Mouse (Mus musculus) MEL (cell line): ENCODE results near the gene Cfap43. TPM values are rescaled to one million over a fixed set of nuclear protein-coding genes. Genes with fewer than 3 reads are reported as not detected.

ENCODE experiments used
- DNase-seq: peaks from one replicate; pipeline ENCODE4 v3.0.0; 2011; ENCODE audit warnings: low read depth, low spot score
- H3K27ac ChIP-seq: 2 replicates; pipeline ENCODE4 v1.5.1; 2012; ENCODE audit warnings: low read depth, mild to moderate bottlenecking, control low read depth, low read length, moderate library complexity; ENCODE audit not compliant: control insufficient read depth
- H3K27me3 ChIP-seq, 2 experiments: fragments of 150-350 bp in 1 of 2; sonication (generic) in 1 of 2; 2 replicates each; pipeline ENCODE4 v1.6.1; 2012; ENCODE audit warnings: low read length in 2 of 2, mild to moderate bottlenecking in 2 of 2, improper control_type of control experiment in 1 of 2, moderate library complexity in 1 of 2; ENCODE audit not compliant: insufficient read depth in 2 of 2, control insufficient read depth in 1 of 2
- H3K36me3 ChIP-seq, 2 experiments: 2 replicates each; pipeline ENCODE4 v1.6.1; 2012 to 2014; ENCODE audit warnings: low read length in 2 of 2, improper control_type of control experiment in 1 of 2, inconsistent platforms in 1 of 2, mild to moderate bottlenecking in 1 of 2; ENCODE audit not compliant: insufficient read depth in 2 of 2, control insufficient read depth in 1 of 2
- H3K4me1 ChIP-seq, 2 experiments: fragments of 150-350 bp in 1 of 2; sonication (generic) in 1 of 2; 2 replicates each; pipeline ENCODE4 v1.6.1; 2012; ENCODE audit warnings: low read length in 2 of 2, improper control_type of control experiment in 1 of 2, mild to moderate bottlenecking in 1 of 2; ENCODE audit not compliant: insufficient read depth in 2 of 2, control insufficient read depth in 1 of 2
- H3K4me3 ChIP-seq, 2 experiments: fragments of 150-350 bp in 1 of 2; sonication (generic) in 1 of 2; 2 replicates each; pipeline ENCODE4 v1.5.1; 2012; ENCODE audit warnings: low read depth in 2 of 2, low read length in 2 of 2, mild to moderate bottlenecking in 2 of 2, moderate library complexity in 2 of 2, control low read depth in 1 of 2, improper control_type of control experiment in 1 of 2; ENCODE audit not compliant: control insufficient read depth in 1 of 2, insufficient read depth in 1 of 2
- H3K79me2 ChIP-seq: 2 replicates; pipeline ENCODE4 v1.6.1; 2012; ENCODE audit warnings: mild to moderate bottlenecking, low read length, moderate library complexity; ENCODE audit not compliant: control insufficient read depth, poor library complexity, insufficient read depth
- H3K9ac ChIP-seq: 2 replicates; pipeline ENCODE4 v1.6.1; 2012; ENCODE audit warnings: low read depth, mild to moderate bottlenecking, control low read depth, low read length, moderate library complexity; ENCODE audit not compliant: control insufficient read depth, poor library complexity, severe bottlenecking
- H3K9me3 ChIP-seq: fragments of 150-350 bp; sonication (generic); replicated peaks from 2 replicates; pipeline ENCODE4 v1.6.1; 2012; ENCODE audit warnings: mild to moderate bottlenecking, low read length, improper control_type of control experiment, moderate library complexity; ENCODE audit not compliant: insufficient read depth
- BHLHE40 ChIP-seq: IDR thresholded peaks from 2 replicates; pipeline ENCODE4 v1.6.1; 2012; ENCODE audit warnings: low read depth, mild to moderate bottlenecking, inconsistent platforms, low read length, improper control_type of control experiment, borderline replicate concordance
- CHD2 ChIP-seq: IDR thresholded peaks from 2 replicates; pipeline ENCODE4 v1.6.1; 2011; ENCODE audit warnings: low read length, improper control_type of control experiment
- CTCF ChIP-seq, 3 experiments: IDR thresholded peaks in 2 of 3; conservative IDR thresholded peaks in 1 of 3; 2 replicates each; pipeline ENCODE4 v1.5.1; 2011 to 2012; ENCODE audit warnings: low read length in 3 of 3, low read depth in 2 of 3, mild to moderate bottlenecking in 2 of 3, improper control_type of control experiment in 1 of 3, inconsistent platforms in 1 of 3, mixed read lengths in 1 of 3, moderate library complexity in 1 of 3; ENCODE audit not compliant: control insufficient read depth in 1 of 3, insufficient read depth in 1 of 3, poor library complexity in 1 of 3, severe bottlenecking in 1 of 3
- EP300 ChIP-seq, 2 experiments: IDR thresholded peaks; 2 replicates each; pipeline ENCODE4 v1.6.1; 2011; ENCODE audit warnings: improper control_type of control experiment in 2 of 2, low read length in 2 of 2, low read depth in 1 of 2, mild to moderate bottlenecking in 1 of 2
- ETS1 ChIP-seq: IDR thresholded peaks from 2 replicates; pipeline ENCODE4 v1.6.1; 2012; ENCODE audit warnings: low read depth, mild to moderate bottlenecking, inconsistent platforms, low read length, improper control_type of control experiment, moderate library complexity
- GATA1 ChIP-seq: IDR thresholded peaks from 2 replicates; pipeline ENCODE4 v1.6.1; 2011; ENCODE audit warnings: low read depth, low read length, improper control_type of control experiment
- MAFK ChIP-seq: IDR thresholded peaks from 2 replicates; pipeline ENCODE4 v1.6.1; 2011; ENCODE audit warnings: low read depth, mild to moderate bottlenecking, low read length, improper control_type of control experiment, borderline replicate concordance
- MAX ChIP-seq: IDR thresholded peaks from 2 replicates; pipeline ENCODE4 v1.6.1; 2011; ENCODE audit warnings: low read length, improper control_type of control experiment
- MAZ ChIP-seq: IDR thresholded peaks from 2 replicates; pipeline ENCODE4 v1.6.1; 2012; ENCODE audit warnings: low read depth, mild to moderate bottlenecking, inconsistent platforms, low read length, improper control_type of control experiment
- MXI1 ChIP-seq: IDR thresholded peaks from 2 replicates; pipeline ENCODE4 v1.6.1; 2011; ENCODE audit warnings: mild to moderate bottlenecking, low read depth, low read length, improper control_type of control experiment
- MYB ChIP-seq: IDR thresholded peaks from 2 replicates; pipeline ENCODE4 v1.6.1; 2011; ENCODE audit warnings: mild to moderate bottlenecking, low read depth, low read length, improper control_type of control experiment
- NELFE ChIP-seq: IDR thresholded peaks from 2 replicates; pipeline ENCODE4 v1.6.1; 2011; ENCODE audit warnings: low read depth, low read length, improper control_type of control experiment
- NRF1 ChIP-seq: IDR thresholded peaks from 2 replicates; pipeline ENCODE4 v1.6.1; 2014; ENCODE audit warnings: low read depth, mild to moderate bottlenecking, inconsistent platforms, low read length, improper control_type of control experiment, moderate library complexity; ENCODE audit not compliant: poor library complexity, insufficient read depth, severe bottlenecking
- POLR2A ChIP-seq, 2 experiments: IDR thresholded peaks; 2 replicates each; pipeline ENCODE4 v1.6.1; 2011 to 2012; ENCODE audit warnings: low read length in 2 of 2, mild to moderate bottlenecking in 2 of 2, control low read depth in 1 of 2, improper control_type of control experiment in 1 of 2, low read depth in 1 of 2, moderate library complexity in 1 of 2; ENCODE audit not compliant: control insufficient read depth in 1 of 2, insufficient read depth in 1 of 2, poor library complexity in 1 of 2
- POLR2AphosphoS2 ChIP-seq: IDR thresholded peaks from 2 replicates; pipeline ENCODE4 v1.6.1; 2011; ENCODE audit warnings: low read length, improper control_type of control experiment
- RCOR1 ChIP-seq: IDR thresholded peaks from 2 replicates; pipeline ENCODE4 v1.6.1; 2012; ENCODE audit warnings: low read depth, mild to moderate bottlenecking, inconsistent platforms, low read length, improper control_type of control experiment
- SIN3A ChIP-seq: IDR thresholded peaks from 2 replicates; pipeline ENCODE4 v1.6.1; 2012; ENCODE audit warnings: low read length, improper control_type of control experiment, inconsistent platforms
- TAL1 ChIP-seq: IDR thresholded peaks from 2 replicates; pipeline ENCODE4 v1.6.1; 2012; ENCODE audit warnings: mild to moderate bottlenecking, inconsistent platforms, low read length, moderate library complexity, mixed read lengths
- TBP ChIP-seq: IDR thresholded peaks from 2 replicates; pipeline ENCODE4 v1.8.0; 2011; ENCODE audit warnings: low read depth, low read length, improper control_type of control experiment
- TCF12 ChIP-seq: IDR thresholded peaks from 2 replicates; pipeline ENCODE4 v1.6.1; 2014; ENCODE audit warnings: low read depth, mild to moderate bottlenecking, inconsistent platforms, low read length, improper control_type of control experiment, moderate library complexity
- UBTF ChIP-seq: IDR thresholded peaks from 2 replicates; pipeline ENCODE4 v1.6.1; 2012; ENCODE audit warnings: low read depth, mild to moderate bottlenecking, inconsistent platforms, low read length, improper control_type of control experiment, moderate library complexity, borderline replicate concordance; ENCODE audit not compliant: insufficient read depth
- ZMIZ1 ChIP-seq: IDR thresholded peaks from 2 replicates; pipeline ENCODE4 v1.6.1; 2012; ENCODE audit warnings: low read depth, mild to moderate bottlenecking, inconsistent platforms, low read length, improper control_type of control experiment, moderate library complexity
- polyA plus RNA-seq, 2 experiments: library from polyadenylated mRNA; stranded (reverse) in 1 of 2; unstranded in 1 of 2; fragments of >175 nt in 1 of 2; fragments of >200 nt in 1 of 2; gene quantifications; 2 replicates each; pipeline versions ENCODE4 v1.2.1 to v1.2.4; 2012; ENCODE audit warnings: low replicate concordance in 2 of 2, low read depth in 1 of 2; ENCODE audit not compliant: insufficient read length in 2 of 2, insufficient read depth in 1 of 2, missing spikeins in 1 of 2
- total RNA-seq: library from RNA; depleted of rRNA; stranded (reverse); fragments of 300-350 nt; gene quantifications from 2 replicates; pipeline ENCODE4 v1.2.3, GENCODE M21; 2012

Cfap43 gene
- total and polyA plus RNA-seq, 3 experiments, result 0.10 to 0.12 TPM; not detected in 1

DNA sequence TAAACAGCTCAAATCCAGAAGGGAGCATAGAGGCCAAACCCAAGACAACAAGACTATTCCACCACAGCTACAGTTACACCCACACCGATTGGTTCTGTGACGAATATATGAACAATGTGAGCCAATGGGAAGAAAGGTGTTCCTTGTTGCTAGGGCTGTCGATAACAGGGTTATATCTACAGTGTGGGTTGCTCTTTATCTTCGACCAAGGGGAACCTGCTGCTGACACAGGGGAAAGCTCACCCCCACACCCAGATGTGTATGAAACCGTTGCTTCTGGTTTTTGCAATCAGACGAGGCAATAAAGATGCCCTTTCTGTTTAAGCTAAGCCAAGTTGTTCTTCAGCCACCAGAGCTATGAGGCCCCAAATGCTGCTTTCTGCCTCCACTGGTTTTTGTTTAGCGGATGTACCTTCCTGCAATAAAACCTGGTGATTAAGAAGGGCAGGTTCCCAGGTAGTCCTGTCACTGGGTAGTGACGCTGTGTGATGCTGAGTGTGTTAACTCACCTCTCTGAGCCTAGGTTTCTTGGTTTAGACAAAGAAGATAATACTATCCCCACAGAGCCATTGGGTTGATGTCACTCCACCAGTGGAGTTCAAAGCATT, 20.5 kb downstream of the Cfap43 start:
- Histone ChIP-seq H3K4me1 (peaks cover 14 to 37% of the 10 kb centered on the region in 2 experiments), H3K9ac (peak overlapping the region; percentile 20; the same call in 1 of the 2 replicates), H3K36me3 (peaks cover 0 to 36% of the 10 kb centered on the region in 2 experiments; a peak in 3 of 4 replicates), H3K79me2 (peaks cover 19% of the 10 kb centered on the region), H3K27me3 (no peaks in the 10 kb centered on the region), H3K9me3 (no peaks in the 10 kb centered on the region), H3K27ac (peak overlapping the region; percentile 95), H3K4me3 (peak overlapping the region in 1 of 2 experiments; percentile 9; a peak in 1 of 4 replicates)
- TF ChIP-seq CTCF (IDR thresholded peaks at IDR 0.05 in 2 of 3, conservative IDR thresholded peaks at IDR 0.05 in 1 of 3; ENCODE audit: control insufficient read depth in 1 of 3, insufficient read depth in 1 of 3, low read depth in 2 of 3, low read length in 3 of 3, poor library complexity in 1 of 3, severe bottlenecking in 1 of 3) (no peak), UBTF (no peak), RCOR1 (peak; percentile 78), MAX (peak; percentile 47; the same call in 1 of the 2 replicates), NRF1 (no peak), TCF12 (peak; percentile 93), CHD2 (peak; percentile 52; the same call in 1 of the 2 replicates), TAL1 (peak; percentile 69), NELFE (peak; percentile 29; the same call in 1 of the 2 replicates), SIN3A (peak; percentile 90), MXI1 (peak; percentile 58; the same call in 1 of the 2 replicates), MYB (peak; percentile 80), TBP (peak; percentile 74; the same call in 1 of the 2 replicates), ZMIZ1 (no peak; the same call in 1 of the 2 replicates), GATA1 (peak; percentile 99), POLR2AphosphoS2 (no peak; the same call in 1 of the 2 replicates), EP300 (IDR thresholded peaks at IDR 0.05; ENCODE audit: low read depth in 1 of 2, low read length in 2 of 2) (peak; percentile 94 to 98), MAFK (peak; percentile 48; the same call in 1 of the 2 replicates), MAZ (no peak), ETS1 (peak; percentile 93), POLR2A (IDR thresholded peaks at IDR 0.05; ENCODE audit: control insufficient read depth in 1 of 2, insufficient read depth in 1 of 2, low read depth in 1 of 2, low read length in 2 of 2, poor library complexity in 1 of 2) (peak in 1 of 2 experiments; percentile 49; a peak in 1 of 4 replicates)
- peak; percentile 98 for DNase-seq

- Histone ChIP-seq H3K9ac (no peak overlapping the region), H3K27ac (no peak overlapping the region)
- TF ChIP-seq POLR2AphosphoS2 (peak; percentile 68), BHLHE40 (no peak)
- TF ChIP-seq, all 39 proteins: peak for 1
- DNase-seq, result no peak
- H3K4me3 ChIP-seq, result no peak overlapping the region
- H3K79me2 ChIP-seq, result peaks cover 12% of the 10 kb centered on the region
- peaks cover 0 to 9% of the 10 kb centered on the region in 2 experiments; a peak in 3 of 4 replicates for H3K36me3 ChIP-seq
- no peaks in the 10 kb centered on the region for H3K9me3 ChIP-seq
- peaks cover 0 to 6% of the 10 kb centered on the region in 2 experiments; a peak in 3 of 4 replicates for H3K4me1 ChIP-seq
- no peaks in the 10 kb centered on the region for H3K27me3 ChIP-seq
Measured at GRCm38 (mm10) chr19:47893092-47893491, 26.0 kb downstream of the Cfap43 start.
